Mouse (Mus musculus): ENCODE data around the gene Zfp11. TPM values are rescaled to one million over a fixed set of nuclear protein-coding genes. Genes with fewer than 3 reads are reported as not detected.
"Not testable (repeated sequence)": the region's sequence is repeated elsewhere in the genome, so short reads cannot be mapped to it uniquely, and the experiment has no call there.

Zfp11 gene
- polyA plus RNA-seq, 1 experiment = 2.1 TPM

DNA sequence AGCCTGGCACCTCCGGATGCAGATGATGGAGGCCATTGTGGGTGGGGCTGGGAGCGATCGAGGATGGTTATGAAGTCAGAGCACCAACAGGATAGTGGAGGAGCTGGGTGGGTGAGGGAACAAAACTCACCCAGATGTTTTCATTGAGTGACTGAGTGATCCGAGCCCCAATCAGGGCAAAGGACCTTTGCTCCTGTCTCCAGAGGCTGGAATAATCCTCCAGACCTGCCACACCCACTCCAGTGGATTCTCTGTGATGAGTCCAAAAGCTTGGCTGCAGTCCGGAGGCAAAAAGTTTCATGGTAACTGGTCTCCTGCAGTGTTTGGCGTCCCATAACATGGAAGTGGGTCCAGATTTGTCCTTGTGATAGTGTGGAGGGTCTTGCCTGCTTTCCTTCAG is 43.8 kb downstream of the Zfp11 start:
- DNase-seq = no peak
- H3K4me3 ChIP-seq (replicated peaks; ENCODE audit: extremely low read depth, low read depth, low read length) = no peak overlapping the region
- TF ChIP-seq CTCF (IDR thresholded peaks at IDR 0.05; ENCODE audit: insufficient read depth, low read length) = no peak
- no peak for TF ChIP-seq POLR2A (IDR thresholded peaks at IDR 0.05; ENCODE audit: borderline replicate concordance, extremely low read depth, low read depth, low read length)
- WGBS = 80% methylated on average over 6 of the region's 6 CpGs
- H3K4me1 ChIP-seq (ENCODE audit: control insufficient read depth, insufficient read depth, low read length) = no peaks in the 10 kb centered on the region

DNA sequence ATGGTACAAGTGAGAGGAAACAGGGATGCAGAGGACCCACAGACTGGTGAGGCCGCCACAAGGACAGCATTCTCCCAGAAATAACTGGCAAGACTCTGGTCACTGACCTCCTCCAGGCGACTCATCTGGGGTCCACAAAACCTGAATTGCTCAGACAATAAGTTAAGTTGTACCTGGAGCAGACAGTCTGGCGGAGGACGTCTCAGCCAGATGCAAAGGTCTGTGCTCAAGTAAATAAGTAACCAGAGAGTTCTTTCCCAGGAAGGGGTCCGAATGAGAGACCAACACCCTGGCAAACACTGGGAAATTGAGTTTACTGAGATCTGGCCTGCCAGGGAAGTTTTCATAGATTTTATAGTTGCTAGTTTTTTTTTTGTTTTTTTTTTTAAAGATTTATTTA is 48.5 kb downstream of the Zfp11 start:
- TF ChIP-seq CTCF (IDR thresholded peaks at IDR 0.05; ENCODE audit: insufficient read depth, low read length) = no peak
- no peak for TF ChIP-seq POLR2A (IDR thresholded peaks at IDR 0.05; ENCODE audit: borderline replicate concordance, extremely low read depth, low read depth, low read length)

DNA sequence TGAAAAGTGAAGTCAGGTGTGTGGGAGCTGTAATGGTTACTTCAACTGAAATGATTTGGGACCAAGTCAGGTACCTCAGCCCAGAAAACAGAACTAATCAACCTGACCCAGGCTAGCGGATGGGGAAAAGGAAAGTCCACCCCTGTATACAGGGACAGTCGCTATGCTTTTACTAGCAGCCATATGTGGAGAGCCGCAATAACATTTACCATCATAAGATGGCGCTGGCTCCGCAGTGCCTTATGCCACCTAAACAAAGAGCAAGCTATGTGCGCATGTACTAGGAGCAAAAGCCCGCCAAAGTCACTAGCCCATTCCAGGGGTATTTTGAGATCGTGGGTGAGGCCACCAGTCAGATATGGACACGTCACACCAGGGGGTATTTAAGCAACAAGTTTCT is 49.3 kb downstream of the Zfp11 start:
- not testable (repeated sequence) for H3K4me3 ChIP-seq (replicated peaks; ENCODE audit: extremely low read depth, low read depth, low read length); H3K4me1 ChIP-seq (ENCODE audit: control insufficient read depth, insufficient read depth, low read length); DNase-seq
- WGBS = 57% methylated on average over 9 of the region's 9 CpGs

More for the DNA sequence above, 48.5 kb downstream of the Zfp11 start:
- no peaks in the 10 kb centered on the region for H3K4me1 ChIP-seq (ENCODE audit: control insufficient read depth, insufficient read depth, low read length)
- no peak for DNase-seq
- 76% methylated on average over 5 of the region's 5 CpGs for WGBS
- H3K4me3 ChIP-seq (replicated peaks; ENCODE audit: extremely low read depth, low read depth, low read length) = no peak overlapping the region

DNA sequence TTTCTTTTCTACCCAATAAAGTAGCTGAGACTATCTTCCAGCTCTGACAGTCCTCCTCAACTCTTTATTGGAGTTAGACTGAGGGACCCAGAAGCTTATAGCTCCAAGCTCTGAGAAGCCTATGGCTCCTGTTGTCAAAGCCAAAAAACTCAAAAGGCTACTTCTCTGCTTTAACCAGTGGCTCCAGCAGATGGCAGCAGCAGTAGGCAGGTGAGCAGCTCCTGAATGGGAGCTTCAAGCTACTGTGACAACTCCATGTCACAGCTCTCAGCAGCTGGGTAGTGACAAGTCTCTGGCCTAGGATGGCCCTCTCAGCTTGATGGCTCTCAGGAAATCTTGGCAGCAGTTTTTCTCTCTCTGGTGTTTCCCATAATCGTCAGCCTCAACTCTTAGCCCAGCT is 58.8 kb downstream of the Zfp11 start:
- DNase-seq = peak; percentile 51
- Histone ChIP-seq H3K4me3 (replicated peaks; ENCODE audit: extremely low read depth, low read depth, low read length) (no peak overlapping the region), H3K4me1 (ENCODE audit: control insufficient read depth, insufficient read depth, low read length) (no peaks in the 10 kb centered on the region)
- TF ChIP-seq POLR2A (IDR thresholded peaks at IDR 0.05; ENCODE audit: borderline replicate concordance, extremely low read depth, low read depth, low read length) (no peak), CTCF (IDR thresholded peaks at IDR 0.05; ENCODE audit: insufficient read depth, low read length) (peak; percentile 73)
- 0% methylated on average over 1 of the region's 1 CpGs for WGBS

DNA sequence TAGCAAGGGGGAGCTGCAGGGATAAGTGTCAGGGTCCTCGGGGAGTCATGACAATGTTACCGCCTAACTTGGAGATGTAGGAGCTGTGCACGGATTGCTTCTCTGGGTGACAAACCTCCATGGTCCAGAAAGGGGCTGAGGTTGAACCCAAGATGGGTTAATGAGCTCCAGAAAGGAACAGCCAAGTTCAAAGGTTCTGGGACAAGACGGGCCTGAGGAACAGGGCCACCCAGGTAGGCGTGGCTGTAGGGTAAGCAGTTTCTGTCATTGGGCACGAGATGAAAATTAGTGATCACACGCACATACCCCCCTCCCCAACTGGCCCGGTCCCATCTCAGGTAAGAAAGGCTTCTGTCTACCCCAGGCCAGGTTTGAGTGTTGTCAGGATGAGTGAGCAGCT is 62.4 kb downstream of the Zfp11 start:
- Histone ChIP-seq H3K4me1 (ENCODE audit: control insufficient read depth, insufficient read depth, low read length) (no peaks in the 10 kb centered on the region), H3K4me3 (replicated peaks; ENCODE audit: extremely low read depth, low read depth, low read length) (no peak overlapping the region)
- WGBS = 84% methylated on average over 8 of the region's 8 CpGs
- no peak for TF ChIP-seq POLR2A (IDR thresholded peaks at IDR 0.05; ENCODE audit: borderline replicate concordance, extremely low read depth, low read depth, low read length)
- TF ChIP-seq CTCF (IDR thresholded peaks at IDR 0.05; ENCODE audit: insufficient read depth, low read length) = no peak
- no peak for DNase-seq

Other genes with a start within 250 kb of the Zfp11 start
- 74.8 and 83.4 TPM in 2 replicates for gene Sfswap, start 168.9 kb downstream of the Zfp11 start, polyA plus RNA-seq (2012; rRNA removed)
- gene Mmp17, start 85.9 kb downstream of the Zfp11 start, polyA plus RNA-seq (2012; rRNA removed) = 2.6 and 3.4 TPM in 2 replicates
- not detected in 2 replicates for gene Sept14, start 38.4 kb upstream of the Zfp11 start, polyA plus RNA-seq (2012; rRNA removed)
- gene Mrps17, start 45.4 kb upstream of the Zfp11 start, polyA plus RNA-seq (2012; rRNA removed) = 57.2 and 61.3 TPM in 2 replicates
- 37.6 and 51.5 TPM in 2 replicates for gene Nipsnap2, start 55.0 kb upstream of the Zfp11 start, polyA plus RNA-seq (2012; rRNA removed)
- 12.9 and 13.5 TPM in 2 replicates for gene Psph, start 117.3 kb upstream of the Zfp11 start, polyA plus RNA-seq (2012; rRNA removed)
- 14.3 and 17.3 TPM in 2 replicates for gene Sumf2, start 176.9 kb upstream of the Zfp11 start, polyA plus RNA-seq (2012; rRNA removed)
- 686 and 760 TPM in 2 replicates for gene Chchd2, start 217.4 kb upstream of the Zfp11 start, polyA plus RNA-seq (2012; rRNA removed)
- gene Zbed5, start 225.6 kb upstream of the Zfp11 start, polyA plus RNA-seq (2012; rRNA removed) = 0.95 and 1.3 TPM in 2 replicates
- gene Phkg1, start 228.4 kb upstream of the Zfp11 start, polyA plus RNA-seq (2012; rRNA removed) = 2.4 and 6.9 TPM in 2 replicates
- gene Nupr1l, start 238.4 kb upstream of the Zfp11 start, polyA plus RNA-seq (2012; rRNA removed) = 6.4 and 10.4 TPM in 2 replicates

Data from lung, adult 2 months (tissue).